Mouse (Mus musculus) central nervous system, embryonic 18 days (tissue): Measurements from ENCODE around the gene Birc7. TPM values are rescaled to one million over a fixed set of nuclear protein-coding genes. Genes with fewer than 3 reads are reported as not detected.

Experiments used
- polyA plus RNA-seq: library from polyadenylated mRNA; depleted of rRNA; stranded (reverse); fragments of >200 nt; gene quantifications from 2 replicates; pipeline ENCODE4 v1.2.3, GENCODE M21; 2012; rRNA removed

Gene Birc7
- polyA plus RNA-seq, result 0.03 and 0.09 TPM in 2 replicates

GRCm38 (mm10) chr2:180928723-180929122 lies at the start of gene Birc7:
Gene Birc7, plus strand, starts transcription at chr2:180929023.

GRCm38 (mm10) chr2:180920810-180921400 lies 7.9 kb upstream of the Birc7 start, which contains the start of gene Ythdf1:
Gene Ythdf1, minus strand, starts transcription at chr2:180920949.

GRCm38 (mm10) chr2:180954061-180955047 lies 25.5 kb downstream of the Birc7 start, which contains the start of gene Nkain4:
Gene Nkain4, minus strand, starts transcription at chr2:180954699.

GRCm38 (mm10) chr2:180967010-180967763 lies 38.4 kb downstream of the Birc7 start, which contains the start of gene Arfgap1:
Gene Arfgap1, plus strand, starts transcription at chr2:180967225.

Other genes starting within 250 kb of the Birc7 start
- 26.1 and 26.3 TPM in 2 replicates for gene Dido1, start 219.0 kb upstream of the Birc7 start, polyA plus RNA-seq
- 56.6 and 56.7 TPM in 2 replicates for gene Gid8, start 218.9 kb upstream of the Birc7 start, polyA plus RNA-seq
- 0.43 and 0.86 TPM in 2 replicates for gene Slc17a9, start 203.8 kb upstream of the Birc7 start, polyA plus RNA-seq
- gene Bhlhe23, start 152.1 kb upstream of the Birc7 start, polyA plus RNA-seq, result 1.5 and 2.1 TPM in 2 replicates
- gene Ythdf1, start 8.1 kb upstream of the Birc7 start, polyA plus RNA-seq, result 51.1 and 56.8 TPM in 2 replicates
- 48.1 and 57.6 TPM in 2 replicates for gene Nkain4, start 25.7 kb downstream of the Birc7 start, polyA plus RNA-seq
- 122 and 127 TPM in 2 replicates for gene Arfgap1, start 38.2 kb downstream of the Birc7 start, polyA plus RNA-seq
- gene Col20a1, start 57.5 kb downstream of the Birc7 start, polyA plus RNA-seq, result 0.57 and 0.79 TPM in 2 replicates
- 13.9 TPM in 2 replicates for gene Chrna4, start 114.5 kb downstream of the Birc7 start, polyA plus RNA-seq
- gene Kcnq2, start 206.3 kb downstream of the Birc7 start, polyA plus RNA-seq, result 78.7 and 87.8 TPM in 2 replicates
- 199 and 216 TPM in 2 replicates for gene Eef1a2, start 228.0 kb downstream of the Birc7 start, polyA plus RNA-seq